Mouse (Mus musculus) embryonic fibroblast, embryonic 13.5 days (primary cell): ENCODE results near the gene Uba7.

Experiments used
- CTCF ChIP-seq: IDR thresholded peaks from 2 replicates; pipeline ENCODE4 v1.5.1; 2011; ENCODE audit warnings: mild to moderate bottlenecking, control low read depth, low read length, moderate library complexity, borderline replicate concordance; ENCODE audit not compliant: insufficient read depth
- POLR2A ChIP-seq: IDR thresholded peaks from 2 replicates; pipeline ENCODE4 v1.6.1; 2011; ENCODE audit warnings: low read depth, mild to moderate bottlenecking, control low read depth, low read length, moderate library complexity

GRCm38 (mm10) chr9:107935374-107935773, 39.9 kb upstream of the Uba7 start, which contains the start of gene Camkv:
- TF ChIP-seq CTCF (no peak), POLR2A (no peak)
